Mouse (Mus musculus) olfactory bulb, adult 2 months (tissue): ENCODE results near the gene Prkar2a.

Experiments
- CTCF ChIP-seq: fragments of 200-500 bp; IDR thresholded peaks from 2 replicates; pipeline ENCODE4 v1.5.1; 2012; ENCODE audit warnings: low read depth, mild to moderate bottlenecking, low read length, moderate library complexity; ENCODE audit not compliant: insufficient read depth
- POLR2A ChIP-seq: fragments of 200-500 bp; IDR thresholded peaks from 2 replicates; pipeline ENCODE4 v1.6.1; 2012; ENCODE audit warnings: mild to moderate bottlenecking, low read depth, low read length, moderate library complexity; ENCODE audit not compliant: insufficient read depth

GRCm38 (mm10) chr9:108689993-108690392 is 879 bp downstream of the Prkar2a start:
- TF ChIP-seq CTCF (no peak), POLR2A (no peak)
